Mouse (Mus musculus) neural tube, embryonic 14.5 days (tissue): Measurements from ENCODE around the gene Trrap. TPM values are rescaled to one million over a fixed set of nuclear protein-coding genes. Genes with fewer than 3 reads are reported as not detected.

Experiments used
- ATAC-seq: fragments of 200-750 bp; cut with Nextera tagmentation; 2 replicates; pipeline ENCODE4 v1.8.0; 2017; ENCODE audit warnings: low read depth, mild to moderate bottlenecking, moderate TSS enrichment, moderate library complexity
- H3K27ac ChIP-seq: fragments of 300-500 bp; sonication (generic); 2 replicates; pipeline ENCODE4 v1.5.1; 2014; ENCODE audit warnings: low read depth, mild to moderate bottlenecking, control low read depth, low read length, moderate library complexity, mixed read lengths
- H3K27me3 ChIP-seq: fragments of 300-500 bp; sonication (generic); 2 replicates; pipeline ENCODE4 v1.6.1; 2014; ENCODE audit warnings: low read length; ENCODE audit not compliant: control insufficient read depth, insufficient read depth
- H3K36me3 ChIP-seq: fragments of 300-500 bp; sonication (generic); 2 replicates; pipeline ENCODE4 v1.6.1; 2014; ENCODE audit warnings: low read length, mixed read lengths; ENCODE audit not compliant: control insufficient read depth, insufficient read depth
- H3K4me1 ChIP-seq: fragments of 300-500 bp; sonication (generic); 2 replicates; pipeline ENCODE4 v1.6.1; 2014; ENCODE audit warnings: low read length; ENCODE audit not compliant: control insufficient read depth, insufficient read depth
- H3K4me2 ChIP-seq: fragments of 300-500 bp; sonication (generic); 2 replicates; pipeline ENCODE4 v1.6.1; 2014; ENCODE audit warnings: mild to moderate bottlenecking, low read depth, low read length, control low read depth
- H3K4me3 ChIP-seq: fragments of 300-500 bp; sonication (generic); 2 replicates; pipeline ENCODE4 v1.5.1; 2014; ENCODE audit warnings: low read depth, low read length, control low read depth, mixed read lengths
- H3K9ac ChIP-seq: fragments of 300-500 bp; sonication (generic); replicated peaks from 2 replicates; pipeline ENCODE4 v1.6.1; 2014; ENCODE audit warnings: low read depth, mild to moderate bottlenecking, control low read depth, low read length, mixed read lengths
- H3K9me3 ChIP-seq: fragments of 300-500 bp; sonication (generic); 2 replicates; pipeline ENCODE4 v1.6.1; 2016; ENCODE audit warnings: low read length; ENCODE audit not compliant: control insufficient read depth
- WGBS: fragments of 180-500 bp; shearing (Covaris S2); extraction: QIAGEN DNeasy Blood & Tissue Kit; methylation state at CpG from one replicate; pipeline ENCODE4 v1.1.7; 2014; 5-methylcytosine and 5-hydroxymethylcytosine counted together
- polyA plus RNA-seq: library from polyadenylated mRNA; unstranded; fragments of >200 nt; fragmentation: Nextera tagmentation; extraction: Ambion mirVana; gene quantifications from 2 replicates; pipeline ENCODE4 v1.2.1, GENCODE M21; 2014

Gene Trrap
- polyA plus RNA-seq, 1 experiment from 2014 or later = 92.0 TPM

DNA sequence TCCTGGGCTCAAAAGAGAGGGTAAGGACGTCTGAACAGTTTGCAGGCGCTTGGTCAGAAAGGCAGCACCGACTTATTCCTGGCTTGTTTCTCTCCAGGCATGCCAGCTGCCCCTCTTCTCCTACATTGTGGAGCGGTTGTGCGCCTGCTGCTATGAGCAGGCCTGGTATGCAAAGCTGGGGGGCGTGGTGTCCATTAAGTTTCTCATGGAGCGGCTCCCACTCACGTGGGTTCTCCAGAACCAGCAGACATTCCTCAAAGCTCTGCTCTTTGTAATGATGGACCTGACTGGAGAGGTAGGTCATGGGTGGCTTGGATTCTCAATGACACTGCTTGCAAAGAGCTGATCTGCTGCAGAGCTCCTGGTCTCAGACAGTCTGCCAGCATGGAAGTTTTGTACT lies 35.5 kb downstream of the Trrap start:
- 97% methylated on average over 8 of the region's 8 CpGs for whole genome bisulfite sequencing
- no peak overlapping the region for H3K9ac ChIP-seq
- H3K4me2 ChIP-seq = no peak overlapping the region
- ATAC-seq = no peak
- H3K27me3 ChIP-seq = no peaks in the 10 kb centered on the region
- H3K27ac ChIP-seq = no peak overlapping the region
- no peak overlapping the region for H3K4me3 ChIP-seq
- peaks cover 98% of the 10 kb centered on the region for H3K36me3 ChIP-seq
- no peaks in the 10 kb centered on the region for H3K9me3 ChIP-seq
- H3K4me1 ChIP-seq = no peaks in the 10 kb centered on the region

DNA sequence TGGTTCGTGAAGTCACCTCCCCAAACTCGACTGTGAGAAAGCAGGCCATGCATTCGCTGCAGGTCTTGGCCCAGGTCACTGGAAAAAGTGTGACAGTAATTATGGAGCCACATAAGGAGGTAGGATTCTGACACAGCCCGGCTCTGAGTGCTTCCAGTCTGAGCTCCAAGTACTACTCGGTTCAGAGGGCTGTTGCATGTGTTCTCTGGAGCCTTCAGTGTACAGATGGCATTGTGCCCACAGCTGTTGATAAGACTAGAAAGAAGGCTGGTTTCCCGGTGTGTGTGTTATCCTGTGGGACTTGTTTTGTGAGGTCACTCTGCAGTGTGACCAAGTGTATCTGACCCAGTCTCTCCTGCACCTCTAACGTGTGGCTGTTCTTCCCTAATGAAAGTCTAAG lies 36.6 kb downstream of the Trrap start:
- H3K27me3 ChIP-seq = no peaks in the 10 kb centered on the region
- no peaks in the 10 kb centered on the region for H3K4me1 ChIP-seq
- no peak for ATAC-seq
- no peak overlapping the region for H3K4me2 ChIP-seq
- H3K36me3 ChIP-seq = peaks cover 98% of the 10 kb centered on the region
- no peak overlapping the region for H3K27ac ChIP-seq
- H3K9me3 ChIP-seq = no peaks in the 10 kb centered on the region
- H3K4me3 ChIP-seq = no peak overlapping the region
- 93% methylated on average over 7 of the region's 7 CpGs for WGBS
- no peak overlapping the region for H3K9ac ChIP-seq

DNA sequence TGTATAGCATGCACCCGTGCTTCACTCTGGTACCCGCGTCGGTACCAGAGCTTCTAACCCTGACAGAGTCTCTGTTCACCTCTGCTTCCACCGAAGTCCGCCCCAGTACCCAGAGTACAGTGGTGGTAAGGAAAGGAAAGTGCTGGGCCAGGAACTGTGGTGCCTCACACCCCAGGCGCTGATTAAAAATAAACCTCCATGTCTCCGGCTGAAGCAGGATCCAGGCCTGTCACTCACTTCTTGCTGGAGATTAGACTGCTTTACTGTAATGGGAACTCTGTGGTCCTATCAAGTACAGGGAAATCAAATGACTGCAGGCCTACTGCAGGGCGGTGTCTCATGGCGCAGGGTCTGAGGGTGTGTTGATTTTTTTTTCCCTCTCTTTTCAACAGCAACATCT lies 39.4 kb downstream of the Trrap start:
- Histone ChIP-seq H3K4me3 (no peak overlapping the region), H3K36me3 (peaks cover 93% of the 10 kb centered on the region), H3K4me1 (no peaks in the 10 kb centered on the region), H3K4me2 (no peak overlapping the region), H3K27me3 (no peaks in the 10 kb centered on the region), H3K9me3 (no peaks in the 10 kb centered on the region), H3K27ac (no peak overlapping the region), H3K9ac (no peak overlapping the region)
- 97% methylated on average over 10 of the region's 10 CpGs for WGBS
- no peak for ATAC-seq

DNA sequence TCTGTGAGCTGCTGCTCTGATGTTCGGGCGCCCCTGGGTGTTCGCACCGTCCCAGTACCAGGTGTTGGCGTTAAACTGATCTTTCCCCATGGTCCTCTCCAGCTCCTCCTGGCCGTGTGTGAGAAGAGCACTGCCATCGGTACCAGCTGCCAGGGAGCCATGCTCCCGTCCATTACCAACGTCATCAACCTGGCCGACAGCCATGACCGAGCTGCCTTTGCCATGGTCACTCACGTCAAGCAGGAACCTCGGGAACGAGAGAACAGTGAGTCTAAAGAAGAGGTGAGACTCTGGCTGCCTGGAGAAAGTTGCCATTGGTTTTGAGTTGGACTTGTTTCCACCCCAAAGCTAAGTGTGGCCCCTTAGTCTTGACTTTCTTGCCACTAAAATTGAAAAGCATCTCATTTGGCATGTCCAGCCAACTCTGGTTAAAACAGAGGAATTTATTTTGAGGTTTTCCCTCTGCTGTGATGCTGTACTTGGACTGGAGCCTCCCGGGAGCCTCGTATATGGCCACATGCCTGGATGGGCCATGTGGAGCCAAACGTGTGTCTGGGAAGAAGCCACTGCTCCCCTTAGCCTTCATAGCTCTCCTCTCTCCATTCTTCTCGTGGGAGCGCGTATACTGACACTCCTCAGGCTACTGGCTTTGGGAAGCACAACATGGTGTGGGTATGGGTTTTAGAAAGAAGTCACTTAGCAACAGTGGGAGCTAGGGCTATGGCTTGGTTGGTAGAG lies 61.0 kb downstream of the Trrap start:
- Histone ChIP-seq H3K4me3 (no peak overlapping the region), H3K27ac (no peak overlapping the region), H3K4me1 (no peaks in the 10 kb centered on the region), H3K36me3 (peaks cover 89% of the 10 kb centered on the region), H3K4me2 (no peak overlapping the region), H3K9me3 (no peaks in the 10 kb centered on the region), H3K9ac (no peak overlapping the region), H3K27me3 (no peaks in the 10 kb centered on the region)
- ATAC-seq = no peak
- WGBS = 93% methylated on average over 20 of the region's 20 CpGs

- H3K9me3 ChIP-seq = no peaks in the 10 kb centered on the region
- H3K27ac ChIP-seq = no peak overlapping the region
- H3K4me3 ChIP-seq = no peak overlapping the region
- WGBS = 92% methylated on average over 4 of the region's 4 CpGs
- ATAC-seq = no peak
- no peaks in the 10 kb centered on the region for H3K4me1 ChIP-seq
- no peak overlapping the region for H3K4me2 ChIP-seq
- H3K27me3 ChIP-seq = no peaks in the 10 kb centered on the region
- H3K9ac ChIP-seq = no peak overlapping the region
- peaks cover 89% of the 10 kb centered on the region for H3K36me3 ChIP-seq
Observed at GRCm38 (mm10) chr5:144829631-144830030, 62.1 kb downstream of the Trrap start.

DNA sequence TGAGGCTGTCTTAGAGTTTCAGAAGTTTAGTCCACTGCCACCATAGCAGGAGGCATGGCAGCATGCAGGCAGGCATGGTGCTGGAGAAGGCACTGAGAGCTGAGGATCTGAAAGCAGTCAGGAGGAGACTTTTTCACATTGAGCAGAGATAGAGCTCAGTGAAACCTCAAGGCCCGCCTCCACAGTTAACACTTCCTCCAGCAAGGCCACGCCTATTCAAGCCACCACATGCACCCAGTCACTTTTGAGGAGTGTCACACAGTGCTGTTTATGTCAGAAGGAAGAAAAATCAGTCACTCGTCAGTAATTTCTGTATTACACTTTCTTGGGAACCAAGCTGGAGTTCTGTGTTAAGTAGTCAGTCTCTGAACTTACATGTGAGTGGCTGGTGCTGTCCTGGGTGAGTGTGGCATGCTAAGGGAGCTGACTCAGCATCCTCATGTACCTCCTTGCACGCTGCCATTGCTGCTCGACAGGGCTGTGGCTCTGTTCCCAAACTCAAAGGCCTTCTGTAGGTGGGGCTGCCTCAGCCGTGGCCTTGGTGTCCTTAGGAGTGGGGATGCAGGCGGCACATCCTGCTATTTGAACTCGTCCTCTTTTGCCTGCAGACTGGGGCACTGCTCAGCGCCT lies 64.4 kb downstream of the Trrap start:
- Histone ChIP-seq H3K27ac (no peak overlapping the region), H3K27me3 (no peaks in the 10 kb centered on the region), H3K36me3 (peaks cover 88% of the 10 kb centered on the region), H3K9ac (no peak overlapping the region), H3K4me3 (no peak overlapping the region), H3K9me3 (no peaks in the 10 kb centered on the region), H3K4me1 (no peaks in the 10 kb centered on the region), H3K4me2 (no peak overlapping the region)
- no peak for ATAC-seq
- WGBS = 87% methylated on average over 9 of the region's 9 CpGs

DNA sequence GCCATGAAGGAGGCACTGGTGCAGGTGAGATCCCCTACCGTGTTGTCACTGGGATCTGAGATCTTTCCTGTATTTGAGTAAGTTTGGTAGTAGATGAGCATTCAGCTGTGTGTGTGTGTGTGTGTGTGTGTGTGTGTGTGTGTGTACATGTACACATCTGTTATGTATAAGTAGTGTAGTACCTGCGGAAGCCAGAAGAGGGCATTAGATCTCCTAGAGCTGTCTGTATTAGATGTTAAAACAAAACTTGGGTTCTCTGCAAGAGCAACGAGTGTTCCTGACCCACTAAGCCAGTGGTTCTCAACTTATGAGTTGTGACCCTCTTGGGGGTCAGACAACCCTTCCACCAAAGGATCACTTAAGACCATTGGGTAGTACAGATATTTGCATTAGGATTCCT lies 68.6 kb downstream of the Trrap start:
- no peak overlapping the region for H3K9ac ChIP-seq
- H3K27me3 ChIP-seq = no peaks in the 10 kb centered on the region
- no peak overlapping the region for H3K27ac ChIP-seq
- no peaks in the 10 kb centered on the region for H3K9me3 ChIP-seq
- H3K4me2 ChIP-seq = no peak overlapping the region
- no peak for ATAC-seq
- 85% methylated on average over 3 of the region's 3 CpGs for WGBS
- no peak overlapping the region for H3K4me3 ChIP-seq
- H3K36me3 ChIP-seq = peaks cover 92% of the 10 kb centered on the region
- H3K4me1 ChIP-seq = no peaks in the 10 kb centered on the region

DNA sequence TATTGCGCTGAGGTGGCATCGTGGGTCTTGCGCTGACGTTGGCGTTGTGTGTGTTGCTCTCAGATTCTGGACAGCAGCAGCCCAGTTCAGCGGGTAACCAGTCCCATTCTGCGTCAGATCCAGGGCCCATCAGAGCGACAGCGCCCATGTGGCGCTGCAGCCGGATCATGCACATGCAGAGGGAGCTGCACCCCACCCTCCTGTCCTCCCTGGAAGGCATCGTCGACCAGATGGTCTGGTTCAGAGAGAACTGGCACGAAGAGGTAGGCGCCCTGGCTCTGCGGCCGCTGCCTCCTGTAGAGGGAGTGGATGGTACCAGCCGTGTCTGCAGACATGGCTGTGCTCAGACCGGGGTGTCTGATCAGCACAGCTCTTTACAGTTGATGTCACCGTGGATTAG lies 77.8 kb downstream of the Trrap start:
- Histone ChIP-seq H3K9ac (no peak overlapping the region), H3K9me3 (no peaks in the 10 kb centered on the region), H3K27me3 (no peaks in the 10 kb centered on the region), H3K4me1 (no peaks in the 10 kb centered on the region), H3K27ac (no peak overlapping the region), H3K36me3 (peaks cover 98% of the 10 kb centered on the region), H3K4me2 (no peak overlapping the region), H3K4me3 (no peak overlapping the region)
- WGBS = 95% methylated on average over 20 of the region's 20 CpGs
- ATAC-seq = no peak

- Histone ChIP-seq H3K9ac (no peak overlapping the region), H3K4me3 (no peak overlapping the region), H3K4me1 (no peaks in the 10 kb centered on the region), H3K4me2 (no peak overlapping the region), H3K36me3 (peaks cover 97% of the 10 kb centered on the region), H3K9me3 (no peaks in the 10 kb centered on the region), H3K27me3 (no peaks in the 10 kb centered on the region), H3K27ac (no peak overlapping the region)
- WGBS = 78% methylated on average over 5 of the region's 5 CpGs
- ATAC-seq = no peak
Observed at GRCm38 (mm10) chr5:144848735-144849134, 81.2 kb downstream of the Trrap start.
